Mouse (Mus musculus) layer of hippocampus, postnatal 14 days (tissue): Measurements from ENCODE around the gene Cers3. TPM values are rescaled to one million over a fixed set of nuclear protein-coding genes. Genes with fewer than 3 reads are reported as not detected.

Experiments
- DNase-seq, 2 experiments: peaks; one replicate each; pipeline ENCODE4 v3.0.0; 2021 to 2022; ENCODE audit warnings: low spot score in 2 of 2, mixed read lengths in 1 of 2
- total RNA-seq, 2 experiments: library from RNA; stranded (reverse); gene quantifications; 2 replicates each; pipeline ENCODE4 v1.2.3; 2021

Cers3 gene
- total RNA-seq, 2 experiments from 2014 or later, result 0.62 to 0.83 TPM

GRCm38 (mm10) chr7:66840008-66840719 lies 96.9 kb downstream of the Cers3 start:
- DNase-seq, result peak; percentile 56 to 57

- peak; percentile 30 to 58 for DNase-seq
Observed at GRCm38 (mm10) chr7:66841165-66841564, 97.9 kb downstream of the Cers3 start.

GRCm38 (mm10) chr7:66842021-66842420 lies 98.7 kb downstream of the Cers3 start:
- DNase-seq, result peak; percentile 89 to 90

GRCm38 (mm10) chr7:66843846-66844245 lies 100.5 kb downstream of the Cers3 start:
- no peak for DNase-seq

- DNase-seq, result no peak
Observed at GRCm38 (mm10) chr7:66846582-66846981, 103.3 kb downstream of the Cers3 start.

GRCm38 (mm10) chr7:66847299-66847698 lies 104.0 kb downstream of the Cers3 start:
- DNase-seq, result no peak

- no peak for DNase-seq
Observed at GRCm38 (mm10) chr7:66849316-66849715, 106.0 kb downstream of the Cers3 start.

- DNase-seq, result no peak
Observed at GRCm38 (mm10) chr7:66852164-66852563, 108.9 kb downstream of the Cers3 start.

GRCm38 (mm10) chr7:66857610-66858009 lies 114.3 kb downstream of the Cers3 start:
- DNase-seq, result no peak

GRCm38 (mm10) chr7:66858247-66859075 lies 115.2 kb downstream of the Cers3 start:
- no peak for DNase-seq

- DNase-seq, result no peak
Observed at GRCm38 (mm10) chr7:66859220-66859619, 115.9 kb downstream of the Cers3 start.

GRCm38 (mm10) chr7:66866944-66867718 lies 123.8 kb downstream of the Cers3 start:
- no peak for DNase-seq

- DNase-seq, result peak; percentile 43 to 67
Observed at GRCm38 (mm10) chr7:66867719-66868501, 124.6 kb downstream of the Cers3 start.

GRCm38 (mm10) chr7:66871520-66871919 lies 128.2 kb downstream of the Cers3 start:
- DNase-seq, result no peak

GRCm38 (mm10) chr7:66871940-66872511 lies 128.7 kb downstream of the Cers3 start:
- no peak for DNase-seq

- no peak for DNase-seq
Observed at GRCm38 (mm10) chr7:66873235-66873634, 129.9 kb downstream of the Cers3 start.
